Mouse (Mus musculus) MEL (cell line): Measurements from ENCODE around the gene Grb10.

Source experiments
- CHD2 ChIP-seq: IDR thresholded peaks from 2 replicates; pipeline ENCODE4 v1.6.1; 2011; ENCODE audit warnings: low read length, improper control_type of control experiment
- CTCF ChIP-seq, 3 experiments: IDR thresholded peaks in 2 of 3; conservative IDR thresholded peaks in 1 of 3; 2 replicates each; pipeline ENCODE4 v1.5.1; 2011 to 2012; ENCODE audit warnings: low read length in 3 of 3, low read depth in 2 of 3, mild to moderate bottlenecking in 2 of 3, improper control_type of control experiment in 1 of 3, inconsistent platforms in 1 of 3, mixed read lengths in 1 of 3, moderate library complexity in 1 of 3; ENCODE audit not compliant: control insufficient read depth in 1 of 3, insufficient read depth in 1 of 3, poor library complexity in 1 of 3, severe bottlenecking in 1 of 3
- MAFK ChIP-seq: IDR thresholded peaks from 2 replicates; pipeline ENCODE4 v1.6.1; 2011; ENCODE audit warnings: low read depth, mild to moderate bottlenecking, low read length, improper control_type of control experiment, borderline replicate concordance
- RAD21 ChIP-seq: IDR thresholded peaks from 2 replicates; pipeline ENCODE4 v1.6.1; 2011; ENCODE audit warnings: mild to moderate bottlenecking, low read depth, low read length, improper control_type of control experiment

DNA sequence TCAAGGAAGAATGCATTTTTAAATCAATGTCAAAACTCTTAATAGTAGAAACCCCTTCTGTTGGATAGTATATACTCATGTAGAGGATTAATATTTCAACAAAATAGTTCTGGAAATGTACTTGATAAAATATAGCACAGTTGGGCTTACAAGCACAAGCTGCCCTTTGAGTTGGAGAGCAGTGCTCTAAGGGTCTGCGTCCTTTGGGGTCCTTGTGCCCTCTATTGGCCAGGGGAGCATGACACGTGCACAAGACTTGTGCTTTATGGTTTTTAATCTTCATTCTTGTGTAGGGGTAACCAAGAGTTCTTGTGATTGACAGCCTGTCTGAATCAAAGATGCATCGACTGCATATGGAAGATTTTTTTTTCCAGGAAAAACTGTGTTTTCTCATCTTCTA lies 5.8 kb upstream of the Grb10 start:
- TF ChIP-seq CTCF (IDR thresholded peaks at IDR 0.05 in 2 of 3, conservative IDR thresholded peaks at IDR 0.05 in 1 of 3; ENCODE audit: control insufficient read depth in 1 of 3, insufficient read depth in 1 of 3, low read depth in 2 of 3, low read length in 3 of 3, poor library complexity in 1 of 3, severe bottlenecking in 1 of 3) = no peak
- no peak for TF ChIP-seq RAD21
- no peak for TF ChIP-seq MAFK
- TF ChIP-seq CHD2 = no peak
